Mouse (Mus musculus): ENCODE results near the gene Slc2a3.
"Not testable (repeated sequence)": the region's sequence is repeated elsewhere in the genome, so short reads cannot be mapped to it uniquely, and the experiment has no call there.

Gene Slc2a3

DNA sequence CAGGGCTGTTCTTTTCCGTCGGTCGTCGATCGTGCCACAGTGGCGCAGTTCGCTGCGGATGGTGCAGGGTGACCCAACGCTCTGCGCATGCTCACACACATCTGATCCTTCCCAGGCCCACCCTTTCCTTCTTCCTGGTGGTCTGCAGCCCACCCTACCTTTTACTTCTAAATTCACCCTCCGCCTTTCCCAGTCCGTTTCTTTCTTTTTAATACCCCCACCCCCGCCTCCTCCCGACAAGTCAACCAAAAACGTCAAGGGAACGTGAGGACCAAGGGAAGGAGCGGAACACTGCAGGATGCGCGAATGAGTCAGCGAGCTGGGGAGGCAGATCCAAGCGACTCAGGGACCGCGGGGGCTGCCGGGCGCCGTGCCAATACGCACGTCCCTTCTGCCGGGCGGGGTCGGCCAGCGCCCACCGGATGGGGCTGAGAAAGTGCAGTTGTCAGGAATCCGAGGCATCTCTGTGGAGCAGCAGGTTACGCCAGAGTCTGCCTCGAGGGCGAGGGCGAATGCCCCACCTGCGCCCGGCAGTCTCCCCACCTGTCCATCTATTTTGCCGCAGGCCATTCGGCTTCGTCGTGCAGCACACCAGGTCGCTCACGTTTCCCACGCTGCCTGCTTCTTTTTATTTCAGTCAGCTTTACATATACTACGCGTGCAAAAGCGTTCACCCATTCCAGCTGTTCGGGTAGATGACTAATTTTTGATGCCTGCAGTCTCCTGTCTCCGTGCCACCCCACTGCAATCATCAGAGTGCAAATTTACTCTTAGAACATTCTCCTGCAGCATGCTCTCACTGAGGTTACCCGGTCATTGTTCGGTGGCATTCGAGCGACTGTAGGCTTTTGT is 36.8 kb downstream of the Slc2a3 start:
- DNase-seq (ENCODE audit: low spot score in 2 of 2): peak; percentile 54 to 61

DNA sequence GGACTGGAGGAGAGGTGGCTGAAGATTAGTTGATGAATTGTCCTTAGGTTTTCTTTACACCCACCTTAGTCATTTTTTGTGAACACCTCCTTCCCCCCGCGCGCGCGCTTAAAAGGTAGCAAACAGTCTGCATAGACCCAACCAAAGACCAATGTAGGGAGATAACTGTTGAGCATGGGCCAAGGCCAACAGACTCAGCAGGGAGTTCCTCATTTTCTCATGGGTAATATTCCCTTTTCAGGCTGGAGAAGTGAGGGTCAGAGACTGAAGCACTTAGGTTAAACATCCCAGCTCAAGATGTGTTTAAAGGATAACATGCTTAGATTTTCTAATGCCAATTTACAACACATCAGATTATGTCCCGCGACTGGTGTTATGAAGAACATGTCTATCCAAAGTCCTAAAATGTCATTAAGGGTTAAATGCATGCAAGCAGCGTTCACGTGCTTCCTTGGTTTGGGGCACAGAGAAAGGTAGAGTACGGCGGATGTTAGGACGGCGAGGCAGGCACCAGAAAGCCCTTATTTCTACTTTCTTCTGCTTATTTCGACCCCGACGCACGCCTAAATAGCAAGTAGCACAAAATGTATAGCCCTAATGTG is 37.5 kb downstream of the Slc2a3 start:
- no peak for DNase-seq (ENCODE audit: low spot score in 2 of 2)

DNA sequence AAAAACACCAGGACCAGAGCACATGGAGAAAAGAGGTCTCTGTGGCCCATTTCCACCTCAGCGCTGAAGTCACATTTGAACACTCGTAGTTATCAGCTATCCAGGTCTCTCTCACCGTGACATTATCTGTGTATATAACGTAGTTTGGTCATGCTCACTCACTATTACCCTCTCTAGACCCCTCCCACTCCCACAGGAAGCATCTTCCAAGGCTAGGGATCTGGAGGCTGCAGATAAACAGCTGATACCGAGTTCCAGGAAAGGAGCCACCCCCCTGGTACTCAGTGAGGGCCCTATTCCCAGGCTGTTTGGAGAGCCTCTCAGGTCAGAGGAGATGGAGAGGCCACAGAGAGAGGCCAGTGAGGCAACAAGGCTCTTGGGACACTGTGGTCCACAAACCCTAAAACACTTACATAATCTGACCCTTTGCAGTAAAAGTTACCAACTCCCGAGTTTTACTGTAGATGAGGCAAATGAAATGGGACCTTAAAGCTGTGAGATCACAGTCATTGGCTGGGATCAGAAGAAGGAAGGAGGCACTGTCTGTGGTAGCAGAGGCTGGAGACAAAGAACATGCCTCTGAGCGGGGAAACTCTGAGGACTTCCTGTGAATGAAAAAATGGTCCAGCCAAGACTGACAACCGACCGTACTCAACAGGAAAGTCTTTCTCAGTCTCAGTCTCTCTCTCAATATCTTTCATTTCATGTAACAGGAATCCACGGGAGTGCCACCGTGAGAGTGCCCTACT is 38.3 kb downstream of the Slc2a3 start:
- DNase-seq (ENCODE audit: low spot score in 2 of 2): no peak

DNA sequence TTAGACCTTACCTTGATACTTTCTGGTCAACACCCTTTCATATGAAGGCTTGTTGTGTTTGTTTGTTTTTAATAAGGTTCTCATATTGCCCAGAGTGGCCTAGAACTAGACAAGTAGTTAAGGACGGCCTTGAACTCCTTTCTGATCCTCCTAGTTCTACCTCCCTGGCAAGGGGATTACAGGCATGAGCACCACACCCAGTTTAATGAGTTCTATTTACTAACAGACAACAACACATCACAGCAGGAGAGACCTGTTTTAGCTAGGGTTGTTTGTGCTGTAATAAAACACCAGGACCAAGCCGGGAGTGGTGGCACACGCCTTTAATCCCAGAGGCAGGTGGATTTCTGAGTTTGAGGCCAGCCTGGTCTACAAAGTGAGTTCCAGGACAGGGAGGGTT is 39.0 kb downstream of the Slc2a3 start:
- DNase-seq (ENCODE audit: low spot score in 2 of 2): no peak

DNA sequence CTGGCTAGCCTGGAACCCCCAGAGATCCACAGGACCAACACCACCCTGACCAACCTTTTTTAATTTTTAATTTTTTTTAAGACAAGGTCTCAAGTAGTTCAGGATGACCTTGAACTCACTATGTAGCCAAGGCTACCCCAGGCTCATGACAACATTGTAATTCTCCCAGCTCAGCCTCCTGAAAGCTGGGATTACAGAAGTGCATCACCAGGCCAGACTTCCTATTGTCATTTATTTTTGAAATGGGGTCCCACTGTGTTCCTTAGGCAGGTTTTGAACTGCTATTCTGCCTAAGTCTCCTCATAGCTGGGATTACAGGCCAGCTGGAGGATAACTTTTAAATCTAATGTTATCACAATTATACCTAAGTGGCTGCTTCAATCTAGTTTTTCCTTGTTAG is 39.5 kb downstream of the Slc2a3 start:
- DNase-seq (ENCODE audit: low spot score in 2 of 2): no peak

DNA sequence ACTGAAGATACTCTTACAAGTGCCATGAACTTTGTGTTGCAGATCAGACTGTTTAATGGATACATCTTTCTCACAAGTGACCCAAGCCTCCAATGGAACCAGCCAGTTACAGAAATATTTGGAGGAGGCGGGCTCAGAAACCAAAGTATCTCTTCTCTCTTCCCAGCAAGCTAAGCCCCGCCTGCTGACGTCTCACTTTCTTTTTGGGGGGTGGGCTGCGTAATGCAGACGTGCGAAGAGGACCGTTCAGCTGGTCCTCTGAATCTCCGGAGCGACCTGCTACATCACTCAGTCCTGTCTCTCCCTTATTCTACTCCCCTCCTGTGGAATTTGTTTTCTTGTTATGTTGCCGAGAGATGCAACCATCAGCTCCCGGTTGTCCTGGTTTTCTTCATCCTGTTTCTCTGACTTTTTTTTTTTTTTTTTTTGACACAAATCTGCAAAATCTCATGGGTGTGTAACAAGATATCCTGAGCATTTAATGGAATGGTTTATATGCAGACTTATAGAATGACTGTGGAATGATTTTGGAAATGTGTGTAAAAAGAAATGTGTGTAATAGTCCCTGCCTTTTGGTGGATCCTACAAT is 40.3 kb downstream of the Slc2a3 start:
- DNase-seq (ENCODE audit: low spot score in 2 of 2): peak in 1 of 2 experiments; percentile 74

DNA sequence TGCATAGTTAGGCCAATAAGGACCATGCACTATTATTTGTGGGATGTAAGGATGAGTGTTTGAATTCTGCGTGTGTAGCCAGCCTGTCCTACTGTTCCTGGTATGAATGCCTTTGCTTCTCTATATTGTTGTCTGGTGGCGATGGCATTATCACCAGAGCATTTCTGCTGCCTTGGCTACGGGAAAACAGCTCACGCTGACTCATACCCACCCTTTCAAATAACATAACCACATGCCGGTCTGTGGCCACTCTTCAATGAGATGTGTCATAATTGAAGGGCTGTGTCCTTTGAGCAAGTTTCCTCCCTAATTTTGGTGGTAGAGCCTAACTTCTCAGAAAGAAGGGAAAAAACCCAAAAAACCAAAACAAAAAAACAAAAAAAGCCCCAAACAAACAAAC is 42.7 kb downstream of the Slc2a3 start:
- DNase-seq (ENCODE audit: low spot score in 2 of 2): no peak

DNA sequence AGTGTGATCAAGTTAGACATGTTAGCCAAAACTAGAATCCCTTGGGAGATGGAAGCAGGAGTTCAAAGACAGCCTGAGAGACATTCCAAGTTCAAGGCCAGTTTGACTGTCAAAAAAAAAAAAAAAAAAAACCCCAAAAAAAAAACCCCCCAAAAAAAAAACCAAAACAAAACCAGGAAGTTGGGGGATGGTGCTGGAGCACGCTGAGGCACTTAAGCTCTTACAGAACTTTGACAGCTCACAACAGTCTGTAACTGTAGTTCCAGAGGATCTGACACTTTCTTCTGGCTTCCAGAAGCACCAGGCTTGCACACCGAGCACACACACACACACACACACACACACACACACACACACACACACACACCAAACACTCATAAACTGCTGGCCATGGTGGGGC is 45.5 kb downstream of the Slc2a3 start:
- DNase-seq (ENCODE audit: low spot score in 2 of 2): no peak

DNA sequence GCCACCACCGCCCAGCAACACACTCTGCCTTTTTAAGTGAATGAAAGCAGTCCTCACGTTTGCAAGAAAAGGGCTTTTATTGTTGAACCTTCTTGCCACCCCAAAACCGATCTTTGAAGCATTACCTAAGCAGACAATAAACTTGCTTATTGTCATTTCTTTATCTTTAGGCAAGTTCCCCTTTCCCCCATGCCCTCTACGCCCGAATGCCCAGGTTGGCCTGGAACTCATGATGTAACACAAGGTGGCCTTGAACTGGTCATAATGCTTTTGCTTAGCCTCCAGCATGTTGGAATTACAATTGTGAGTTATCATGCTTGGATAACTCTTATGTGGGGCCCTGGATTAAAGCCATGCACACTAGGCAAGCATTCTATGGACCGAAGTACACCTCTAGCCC is 50.9 kb downstream of the Slc2a3 start:
- DNase-seq (ENCODE audit: low spot score in 2 of 2): no peak

DNA sequence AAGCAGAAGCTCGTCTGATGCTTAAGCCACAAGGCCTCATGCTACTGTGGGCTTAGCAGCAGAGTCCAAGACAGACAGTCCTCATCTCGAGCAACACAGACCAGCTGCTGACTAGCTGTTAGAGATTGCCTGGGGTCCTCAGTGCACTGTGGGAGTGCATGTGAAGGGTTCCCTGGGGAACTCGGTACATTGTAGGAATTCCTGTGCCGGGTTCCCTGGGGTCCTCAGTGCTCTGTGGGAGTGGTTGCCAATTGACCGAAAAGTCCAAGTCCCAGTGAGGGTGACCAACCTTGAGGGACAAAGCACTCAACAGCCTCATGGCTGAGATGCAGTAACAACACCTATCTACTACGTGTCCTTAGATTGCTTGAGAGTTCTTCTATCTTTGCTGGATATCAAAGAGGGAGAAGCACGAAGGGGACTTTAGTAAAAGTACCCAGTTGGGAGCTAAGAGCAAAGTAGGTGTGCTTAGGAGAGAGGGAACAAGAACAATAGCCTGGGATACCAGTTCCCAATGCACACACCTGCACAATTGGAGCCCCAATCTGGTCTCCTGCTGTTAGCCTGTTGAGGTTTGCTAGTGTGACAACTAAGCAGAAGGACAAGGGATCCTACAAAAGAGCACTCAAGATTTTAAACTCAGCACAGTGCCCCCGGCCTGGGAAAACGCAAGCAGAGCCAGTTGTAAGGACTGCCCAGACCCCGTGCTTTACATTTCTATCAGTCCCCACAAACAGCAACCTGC is 56.8 kb downstream of the Slc2a3 start:
- DNase-seq (ENCODE audit: low spot score in 2 of 2): no peak

DNA sequence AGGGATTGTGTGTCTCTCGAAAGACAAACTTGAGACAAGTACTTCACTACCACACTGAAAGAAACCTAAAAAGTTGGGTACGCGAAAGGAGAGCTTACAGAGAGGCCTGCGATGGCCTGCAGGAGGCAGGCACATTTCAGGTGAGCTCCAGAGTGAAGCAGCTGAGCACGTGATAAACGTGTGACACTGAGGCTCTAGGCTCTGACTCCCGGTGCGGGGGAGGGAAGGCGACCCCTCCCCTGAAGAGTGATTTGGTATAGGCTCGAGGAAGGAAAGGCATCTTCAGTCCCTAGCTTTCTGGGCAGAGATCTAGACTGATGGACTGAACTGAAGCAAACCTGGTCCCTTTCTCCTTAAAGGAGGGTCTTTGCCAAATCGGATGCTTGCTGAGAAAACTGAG is 58.1 kb downstream of the Slc2a3 start:
- DNase-seq (ENCODE audit: low spot score in 2 of 2): no peak

DNA sequence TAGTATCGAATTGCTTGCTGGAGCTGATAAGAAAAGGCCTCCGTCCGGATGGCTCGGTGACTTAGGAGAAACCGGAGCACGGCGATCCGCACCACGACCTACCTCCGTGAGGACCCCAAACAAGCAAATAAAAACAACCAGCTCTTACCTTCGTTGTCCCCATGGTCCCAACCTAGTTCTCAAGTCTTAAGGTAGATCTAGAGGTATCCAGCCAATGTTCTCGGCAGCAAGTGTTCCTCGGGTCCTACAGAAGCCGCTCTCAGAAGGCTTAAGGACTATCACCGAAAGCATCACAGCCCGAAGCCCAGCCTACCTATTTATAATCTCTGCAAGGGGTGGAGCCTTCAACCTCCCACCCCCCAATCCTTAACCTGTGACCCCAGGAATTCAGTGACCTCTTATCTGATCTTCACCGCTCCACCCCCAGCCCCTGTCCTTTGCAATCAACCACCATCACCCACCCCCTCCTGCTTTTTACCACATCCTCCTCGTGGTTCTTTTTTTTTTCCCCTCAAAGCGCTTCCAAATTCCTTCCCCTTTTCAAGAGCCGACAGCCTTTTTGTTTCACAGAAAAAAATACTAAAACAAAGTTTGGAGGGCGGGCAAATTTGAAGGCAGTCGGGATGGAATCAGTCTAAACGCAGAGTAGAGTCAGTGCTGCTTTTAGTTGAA is 59.1 kb downstream of the Slc2a3 start:
- peak; percentile 48 to 54 for DNase-seq (ENCODE audit: low spot score in 2 of 2)

DNA sequence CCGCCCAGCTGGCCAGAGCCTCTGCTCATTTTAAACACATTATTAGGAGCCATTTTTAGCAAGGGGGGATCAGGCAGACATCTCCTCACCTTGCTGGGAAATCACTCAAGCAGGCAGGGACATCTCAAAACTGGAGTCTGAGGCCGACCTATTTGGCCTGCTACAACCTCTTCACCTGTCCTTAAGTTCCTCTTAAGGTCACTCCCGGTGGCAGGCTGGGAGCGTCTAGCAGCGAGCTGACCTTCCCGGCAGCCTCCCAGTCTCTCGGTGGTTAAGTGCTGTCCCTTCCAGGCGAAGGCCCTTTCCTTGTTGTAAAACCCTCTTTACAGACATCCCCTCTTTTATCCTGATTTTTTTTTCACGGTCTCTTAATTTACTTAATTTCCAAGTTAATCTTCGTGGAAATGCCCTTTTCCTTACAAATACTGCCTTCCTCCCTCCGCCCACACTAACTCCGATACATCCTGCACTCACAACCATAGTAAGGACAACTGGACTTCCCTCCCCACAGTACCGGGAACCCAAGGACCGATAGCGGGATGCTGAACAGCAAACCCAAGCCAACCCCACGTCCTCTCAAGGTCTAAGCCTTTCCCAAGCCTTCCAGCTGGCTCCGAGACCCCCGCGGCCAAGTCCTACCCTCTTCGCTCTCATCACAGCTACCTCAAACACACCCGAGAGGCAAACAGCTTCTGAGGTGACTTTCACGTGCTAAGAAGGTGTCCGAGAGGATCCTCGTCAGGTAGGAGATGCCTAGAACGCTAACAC is 59.8 kb downstream of the Slc2a3 start:
- DNase-seq (ENCODE audit: low spot score in 2 of 2): no peak

DNA sequence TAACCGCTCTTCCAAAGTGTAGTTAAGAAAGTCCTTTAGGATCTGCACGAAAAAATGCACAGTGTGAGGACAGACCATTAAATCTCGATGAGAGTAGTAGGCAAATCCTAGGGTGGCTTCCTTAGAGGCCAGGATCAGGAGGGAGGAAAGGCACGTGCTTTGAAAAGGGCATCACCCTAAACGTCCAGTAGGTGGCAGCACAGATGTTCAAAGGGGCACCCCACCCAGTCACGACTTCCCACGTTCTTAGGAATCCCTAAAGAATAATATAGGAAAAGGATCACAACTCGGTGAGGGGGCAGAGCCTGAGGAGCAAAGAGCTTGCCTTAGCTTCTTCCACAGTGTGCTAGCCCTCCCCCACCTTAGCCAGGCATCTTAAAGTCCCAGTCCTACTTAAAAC is 61.5 kb downstream of the Slc2a3 start:
- peak; percentile 58 to 71 for DNase-seq (ENCODE audit: low spot score in 2 of 2)

DNA sequence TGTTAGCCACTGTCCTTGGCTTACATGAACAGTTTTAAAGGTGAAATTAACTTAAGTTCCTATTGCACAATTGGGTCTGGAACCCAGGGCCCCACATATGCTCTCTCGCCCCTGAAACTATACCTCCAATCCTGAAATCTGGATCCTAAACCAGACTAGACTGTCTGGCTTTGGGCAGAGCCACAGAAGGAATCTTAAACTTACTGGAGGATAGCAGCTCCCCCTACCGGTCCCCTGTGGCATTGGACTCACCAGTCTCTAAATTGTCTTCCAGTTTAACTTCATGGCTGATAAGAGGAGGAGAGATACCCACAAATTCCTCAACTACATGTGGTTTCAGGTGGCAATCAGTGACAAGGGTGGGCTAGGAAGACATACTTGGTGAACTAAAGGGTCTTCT is 81.5 kb downstream of the Slc2a3 start:
- peak; percentile 65 to 67 for DNase-seq (ENCODE audit: low spot score in 2 of 2)

DNA sequence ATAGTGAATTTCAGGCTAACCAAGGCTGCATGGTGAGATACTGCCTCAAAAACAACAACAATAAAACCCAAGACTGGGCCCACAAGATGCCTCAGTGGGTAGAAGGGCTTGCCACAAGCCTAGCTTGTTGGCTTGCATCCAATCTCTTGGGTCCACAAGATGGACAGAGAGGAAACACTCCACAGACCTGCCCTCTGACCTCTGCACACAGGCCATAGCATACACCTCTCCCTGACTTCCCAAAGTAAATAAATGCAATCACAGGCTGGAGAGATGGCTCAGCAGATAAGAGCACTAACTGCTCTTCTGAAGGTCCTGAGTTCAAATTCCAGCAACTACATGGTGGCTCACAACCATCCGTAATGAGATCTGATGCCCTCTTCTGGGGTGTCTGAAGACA is 83.2 kb downstream of the Slc2a3 start:
- not testable (repeated sequence) for DNase-seq (ENCODE audit: low spot score in 2 of 2)

DNA sequence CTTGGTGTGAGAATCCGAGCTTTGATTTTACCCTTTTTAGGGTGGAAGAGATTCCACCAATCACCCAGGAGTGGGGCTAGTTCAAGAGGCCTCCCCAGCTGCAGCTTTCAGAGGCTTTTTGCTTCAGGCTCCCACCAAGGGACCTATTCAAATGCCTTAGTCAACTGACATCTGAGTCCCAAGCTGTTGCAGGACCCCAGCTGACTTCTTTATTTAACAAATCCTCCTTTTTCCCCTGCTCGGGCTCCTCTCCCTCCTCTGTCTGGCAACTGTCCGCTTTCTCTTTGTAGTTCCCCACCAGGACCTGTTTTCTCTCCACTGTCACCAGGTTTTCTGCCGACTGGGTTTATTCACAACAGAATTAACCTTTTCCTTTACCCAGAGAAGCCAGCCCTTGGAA is 85.6 kb downstream of the Slc2a3 start:
- DNase-seq (ENCODE audit: low spot score in 2 of 2): no peak

DNA sequence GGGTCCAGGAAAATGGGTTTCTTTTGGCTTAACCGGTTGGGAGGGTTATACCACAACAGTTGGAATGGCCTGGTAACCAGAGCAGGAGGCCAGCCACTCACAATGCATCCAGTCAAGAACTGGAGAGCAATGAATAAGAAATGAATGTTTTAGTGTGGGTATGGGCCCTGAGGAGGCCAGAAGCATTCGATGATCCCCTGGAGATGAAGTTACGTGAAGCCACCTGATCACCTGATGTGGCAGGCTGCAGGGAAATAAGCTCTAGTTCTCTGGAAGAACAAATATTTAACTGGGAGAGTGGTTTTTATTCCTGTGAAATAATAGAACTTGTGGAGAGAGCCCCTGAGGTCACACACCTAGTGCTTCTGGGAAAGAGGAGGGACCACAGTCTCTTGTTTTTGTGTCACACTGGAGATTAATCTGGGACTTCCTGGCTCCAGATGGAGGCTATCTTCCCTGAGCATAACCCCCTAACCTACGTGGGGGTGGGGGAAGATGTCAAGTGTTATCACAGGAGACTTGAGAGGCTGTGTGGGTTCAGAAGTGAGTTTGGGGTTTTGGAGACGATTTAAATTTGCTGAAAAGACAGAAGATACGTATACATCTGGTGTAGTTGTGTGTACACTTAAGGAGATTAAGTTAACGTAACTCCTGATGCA is 86.6 kb downstream of the Slc2a3 start:
- DNase-seq (ENCODE audit: low spot score in 2 of 2): no peak

DNA sequence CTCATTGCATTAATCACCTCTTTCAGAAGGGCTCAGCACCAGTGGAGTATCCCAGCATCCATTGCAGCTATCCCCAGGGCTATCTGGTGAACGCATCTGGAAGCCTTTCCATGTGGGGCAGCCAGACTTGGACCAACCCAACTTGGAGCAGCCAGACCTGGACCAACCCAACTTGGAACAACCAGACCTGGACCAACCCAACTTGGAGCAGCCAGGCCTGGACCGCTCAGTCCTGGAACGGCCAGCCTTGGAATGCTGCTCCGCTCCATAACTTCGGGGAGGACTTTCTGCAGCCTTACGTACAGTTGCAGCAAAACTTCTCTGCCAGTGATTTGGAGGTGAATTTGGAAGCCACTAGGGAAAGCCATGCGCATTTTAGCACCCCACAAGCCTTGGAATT is 88.3 kb downstream of the Slc2a3 start:
- DNase-seq (ENCODE audit: low spot score in 2 of 2): not testable (repeated sequence)

DNA sequence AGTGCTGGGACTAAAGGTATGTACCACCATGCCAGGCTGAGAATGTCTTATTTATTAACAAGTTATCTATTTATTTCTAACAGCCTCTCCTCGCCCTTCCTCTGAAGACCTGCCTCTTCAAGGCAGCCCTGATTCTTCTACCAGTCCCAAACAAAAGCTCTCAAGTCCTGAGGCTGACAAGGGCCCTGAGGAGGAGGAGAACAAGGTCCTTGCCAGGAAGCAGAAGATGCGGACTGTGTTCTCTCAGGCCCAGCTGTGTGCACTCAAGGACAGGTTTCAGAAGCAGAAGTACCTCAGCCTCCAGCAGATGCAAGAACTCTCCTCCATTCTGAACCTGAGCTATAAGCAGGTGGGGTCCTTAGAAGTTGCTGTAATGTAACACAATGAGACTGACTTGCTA is 90.0 kb downstream of the Slc2a3 start:
- no peak for DNase-seq (ENCODE audit: low spot score in 2 of 2)
